Mouse (Mus musculus) adrenal gland, adult 18-20 months (tissue): Measurements from ENCODE around the gene Olfr716. TPM values are rescaled to one million over a fixed set of nuclear protein-coding genes. Genes with fewer than 3 reads are reported as not detected.
"Not testable (repeated sequence)": the region's sequence is repeated elsewhere in the genome, so short reads cannot be mapped to it uniquely, and the experiment has no call there.

Experiments used
- DNase-seq, 2 experiments: peaks; one replicate each; pipeline ENCODE4 v3.0.0; 2021 to 2022; ENCODE audit warnings: low spot score in 2 of 2
- long read RNA-seq, 2 experiments: library from polyadenylated mRNA; stranded (forward); transcript quantifications; one replicate each; pipeline ENCODE4 v2.0.0; 2021
- total RNA-seq, 2 experiments: library from RNA; stranded (reverse); gene quantifications; 1 replicate in 1 of 2; 2 replicates in 1 of 2; pipeline ENCODE4 v1.2.3; 2021

Gene Olfr716
- not detected for total RNA-seq
- long read RNA-seq, experiment 1, result 0 reads
- long read RNA-seq, experiment 2, result 0 reads

- DNase-seq, result not testable (repeated sequence)
Measured at GRCm38 (mm10) chr7:107138027-107138426, at the start of gene Olfr716. Gene Olfr716 (plus strand): TSS chr7:107138327.

GRCm38 (mm10) chr7:107092920-107093319 lies 45.2 kb upstream of the Olfr716 start, which contains the start of gene Olfr17:
Gene Olfr17 (plus strand): TSS chr7:107093220.
- DNase-seq, result no peak

- DNase-seq, result not testable (repeated sequence)
Measured at GRCm38 (mm10) chr7:107110269-107110668, 27.9 kb upstream of the Olfr716 start, which contains the start of gene Olfr715b. Gene Olfr715b (minus strand): TSS chr7:107110369.

DNA sequence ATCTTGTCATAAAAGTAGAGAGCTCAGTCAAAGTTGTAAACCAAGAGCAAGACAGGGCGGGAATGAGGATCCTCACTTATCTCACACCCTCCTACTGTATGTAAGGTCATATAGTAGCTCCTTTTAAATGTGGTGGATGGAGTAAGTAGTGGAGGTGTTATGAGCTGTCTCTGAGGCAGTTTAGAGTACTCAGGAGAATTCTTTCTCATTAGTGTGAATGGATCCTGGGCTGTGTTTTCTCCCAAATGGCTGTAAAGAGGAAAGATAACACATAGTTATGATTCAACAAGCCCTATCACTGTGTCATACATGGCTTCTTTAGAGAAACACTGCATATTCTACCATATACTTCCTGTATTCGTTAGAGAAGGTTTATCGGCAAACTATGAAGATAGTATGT lies 7.1 kb upstream of the Olfr716 start, which contains the start of gene Olfr715:
Gene Olfr715 (minus strand): TSS at position 101 of the 400 bp plus-strand sequence.
- not testable (repeated sequence) for DNase-seq

DNA sequence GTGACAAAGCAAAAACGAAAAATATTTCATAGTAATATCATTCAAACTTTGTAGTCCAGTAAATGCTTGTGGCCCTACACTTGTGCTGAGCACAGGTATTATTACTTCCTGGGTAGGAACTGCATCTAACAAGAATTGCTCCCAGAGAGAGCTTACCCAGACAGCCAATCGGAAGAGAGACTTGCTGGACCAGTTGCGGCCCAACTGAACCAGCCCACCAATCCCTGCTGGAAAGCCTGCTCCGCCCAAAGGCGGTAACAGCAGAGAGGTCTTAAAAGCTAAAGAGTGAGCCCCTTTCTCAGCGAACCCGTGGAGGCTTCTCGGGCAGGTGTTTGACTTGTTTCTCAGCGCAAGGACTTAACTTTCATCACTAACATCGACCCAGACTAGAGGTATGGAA lies 28.6 kb downstream of the Olfr716 start, which contains the start of gene Nlrp14:
Gene Nlrp14 (plus strand): TSS at position 301 of the 400 bp plus-strand sequence.
- DNase-seq, result no peak

GRCm38 (mm10) chr7:107180406-107180805 lies 42.3 kb downstream of the Olfr716 start:
- no peak for DNase-seq

Other genes starting within 250 kb of the Olfr716 start
- not detected for gene Olfr707, start 237.1 kb upstream of the Olfr716 start, total RNA-seq
- not detected for gene Olfr1532-ps1, start 230.3 kb upstream of the Olfr716 start, total RNA-seq
- under 1 TPM in 1 of 2 experiments, not detected in 1; 0.07 TPM for gene Olfr709-ps1, start 206.1 kb upstream of the Olfr716 start, total RNA-seq
- gene Olfr710, start 190.0 kb upstream of the Olfr716 start, total RNA-seq, result not detected
- gene Olfr6, start 174.4 kb upstream of the Olfr716 start, total RNA-seq, result not detected
- not detected for gene Olfr711, start 162.9 kb upstream of the Olfr716 start, total RNA-seq
- gene Olfr2, start 132.3 kb upstream of the Olfr716 start, total RNA-seq, result not detected
- not detected for gene Olfr713, start 107.2 kb upstream of the Olfr716 start, total RNA-seq
- gene Olfr714, start 67.3 kb upstream of the Olfr716 start, total RNA-seq, result not detected
- not detected for gene Olfr17, start 45.1 kb upstream of the Olfr716 start, total RNA-seq
- not detected for gene Olfr715b, start 28.0 kb upstream of the Olfr716 start, total RNA-seq
- gene Olfr715, start 7.2 kb upstream of the Olfr716 start, total RNA-seq, result not detected
- gene Nlrp14, start 28.7 kb downstream of the Olfr716 start, total RNA-seq, result not detected
- not detected for gene Rbmxl2, start 71.1 kb downstream of the Olfr716 start, total RNA-seq
- 1 to 10 TPM; 1.8 to 2.8 TPM for gene Syt9, start 232.4 kb downstream of the Olfr716 start, total RNA-seq